Mouse (Mus musculus) liver, embryonic 14.5 days (tissue): ENCODE measurements around the gene Bbox1. TPM values are rescaled to one million over a fixed set of nuclear protein-coding genes. Genes with fewer than 3 reads are reported as not detected.

Source experiments
- ATAC-seq: fragments of 200-750 bp; cut with Nextera tagmentation; 2 replicates; pipeline ENCODE4 v1.8.0; 2017; ENCODE audit warnings: moderate number of reproducible peaks, mild to moderate bottlenecking, moderate library complexity; ENCODE audit not compliant: insufficient read depth
- DNase-seq, 3 experiments: peaks; one replicate each; pipeline ENCODE4 v3.0.0-alpha.2; 2012 to 2013; ENCODE audit warnings: low read depth in 3 of 3, low spot score in 3 of 3
- H3K27ac ChIP-seq: fragments of 300-500 bp; sonication (generic); 2 replicates; pipeline ENCODE4 v1.5.1; 2014; ENCODE audit warnings: moderate library complexity, mild to moderate bottlenecking, control low read depth, inconsistent platforms
- H3K27me3 ChIP-seq: fragments of 300-500 bp; sonication (generic); 2 replicates; pipeline ENCODE4 v1.6.1; 2014; ENCODE audit warnings: mild to moderate bottlenecking, low read length, moderate library complexity; ENCODE audit not compliant: control insufficient read depth, insufficient read depth
- H3K36me3 ChIP-seq: fragments of 300-500 bp; sonication (generic); replicated peaks from 2 replicates; pipeline ENCODE4 v1.6.1; 2014; ENCODE audit warnings: low read depth; ENCODE audit not compliant: control insufficient read depth, insufficient read depth
- H3K4me1 ChIP-seq, 2 experiments: fragments of 200-500 bp in 1 of 2; fragments of 300-500 bp in 1 of 2; sonication (generic) in 1 of 2; replicated peaks; 2 replicates each; pipeline ENCODE4 v1.6.1; 2012 to 2014; ENCODE audit warnings: antibody characterized with exemption in 1 of 2, inconsistent platforms in 1 of 2, low read length in 1 of 2; ENCODE audit not compliant: control insufficient read depth in 2 of 2, insufficient read depth in 2 of 2
- H3K4me2 ChIP-seq: fragments of 300-500 bp; sonication (generic); 2 replicates; pipeline ENCODE4 v1.6.1; 2014; ENCODE audit warnings: low read depth, mild to moderate bottlenecking, control low read depth, moderate library complexity
- H3K4me3 ChIP-seq, 2 experiments: fragments of 200-500 bp in 1 of 2; fragments of 300-500 bp in 1 of 2; sonication (generic) in 1 of 2; 2 replicates each; pipeline ENCODE4 v1.5.1; 2012 to 2014; ENCODE audit warnings: low read depth in 2 of 2, low read length in 2 of 2, mild to moderate bottlenecking in 2 of 2, control low read depth in 1 of 2, inconsistent platforms in 1 of 2, moderate library complexity in 1 of 2; ENCODE audit not compliant: insufficient read depth in 1 of 2
- H3K9ac ChIP-seq: fragments of 300-500 bp; sonication (generic); replicated peaks from 2 replicates; pipeline ENCODE4 v1.6.1; 2014; ENCODE audit warnings: mild to moderate bottlenecking, control low read depth, moderate library complexity
- H3K9me3 ChIP-seq: fragments of 300-500 bp; sonication (generic); 2 replicates; pipeline ENCODE4 v1.6.1; 2016; ENCODE audit warnings: low read length, mixed read lengths; ENCODE audit not compliant: control insufficient read depth
- CTCF ChIP-seq: IDR thresholded peaks from 2 replicates; pipeline ENCODE4 v1.5.1; 2016; ENCODE audit warnings: antibody characterized with exemption, low read depth, control low read depth
- EP300 ChIP-seq: IDR thresholded peaks from 2 replicates; pipeline ENCODE4 v1.6.1; 2016; ENCODE audit warnings: antibody characterized with exemption, low read depth
- WGBS: fragments of 180-500 bp; shearing (Covaris S2); extraction: QIAGEN DNeasy Blood & Tissue Kit; methylation state at CpG from one replicate; pipeline ENCODE4 v1.1.7; 2014; ENCODE audit not compliant: insufficient replicate concordance; 5-methylcytosine and 5-hydroxymethylcytosine counted together
- polyA plus RNA-seq, 2 experiments: library from polyadenylated mRNA; depleted of rRNA in 1 of 2; stranded (reverse) in 1 of 2; unstranded in 1 of 2; fragments of >200 nt; fragmentation: Nextera tagmentation in 1 of 2; extraction: Ambion mirVana in 1 of 2; gene quantifications; 2 replicates each; pipeline versions ENCODE4 v1.2.1 to v1.2.3; 2012 to 2014

Gene Bbox1
- polyA plus RNA-seq, 2 experiments, result 2.2 to 6.5 TPM

- Histone ChIP-seq H3K27ac (no peak overlapping the region), H3K36me3 (no peaks in the 10 kb centered on the region), H3K9me3 (no peaks in the 10 kb centered on the region), H3K27me3 (no peaks in the 10 kb centered on the region), H3K9ac (no peak overlapping the region), H3K4me1 (no peaks in the 10 kb centered on the region), H3K4me2 (no peak overlapping the region), H3K4me3 (no peak overlapping the region)
- TF ChIP-seq CTCF (no peak), EP300 (no peak)
- 58% methylated on average over 5 of the region's 5 CpGs for WGBS
- no peak for DNase-seq
- no peak for ATAC-seq
These were observed 37.5 kb upstream of the Bbox1 start for GRCm38 (mm10) chr2:110351843-110352251.

DNA sequence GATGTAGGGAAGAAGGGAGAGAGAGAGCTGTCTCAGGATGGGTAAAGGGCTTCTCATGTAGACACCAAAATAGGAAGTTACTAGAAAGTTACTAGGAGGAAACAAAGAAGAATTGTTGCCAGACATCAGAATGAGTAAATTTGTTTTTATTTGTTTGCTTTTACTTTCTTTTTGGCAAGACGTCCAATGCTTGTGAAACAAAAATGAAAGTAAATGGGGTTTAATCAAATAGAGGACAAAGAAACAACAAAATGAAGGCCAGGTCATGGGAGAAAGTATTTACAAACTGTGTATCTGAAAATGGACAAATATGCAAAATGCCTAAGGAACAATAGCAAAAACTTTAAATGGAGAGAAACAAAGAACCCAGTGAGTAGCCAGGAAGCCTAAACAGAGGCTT lies 37.0 kb upstream of the Bbox1 start:
- Histone ChIP-seq H3K9ac (no peak overlapping the region), H3K4me2 (no peak overlapping the region), H3K27me3 (no peaks in the 10 kb centered on the region), H3K36me3 (no peaks in the 10 kb centered on the region), H3K27ac (no peak overlapping the region), H3K4me1 (no peaks in the 10 kb centered on the region), H3K4me3 (no peak overlapping the region), H3K9me3 (no peaks in the 10 kb centered on the region)
- no peak for TF ChIP-seq CTCF
- no peak for TF ChIP-seq EP300
- whole genome bisulfite sequencing, result 39% methylated on average over 1 of the region's 1 CpGs
- ATAC-seq (no peak), DNase-seq (no peak)

- Histone ChIP-seq H3K9ac (no peak overlapping the region), H3K36me3 (no peaks in the 10 kb centered on the region), H3K9me3 (no peaks in the 10 kb centered on the region), H3K4me2 (no peak overlapping the region), H3K27ac (no peak overlapping the region), H3K27me3 (no peaks in the 10 kb centered on the region), H3K4me1 (no peaks in the 10 kb centered on the region), H3K4me3 (no peak overlapping the region)
- TF ChIP-seq EP300 (no peak), CTCF (no peak)
- DNase-seq (no peak), ATAC-seq (no peak)
These were observed 14.6 kb upstream of the Bbox1 start for GRCm38 (mm10) chr2:110328953-110329352.

- H3K4me1 ChIP-seq, result 0 out of 4 replicates have a peak, but pooled peaks cover 0 to 3% of the 10 kb centered on the region in 2 experiments
- TF ChIP-seq EP300 (no peak), CTCF (no peak)
- no peak for ATAC-seq
- H3K9ac ChIP-seq, result no peak overlapping the region
- 62% methylated on average over 4 of the region's 4 CpGs for WGBS
- no peak for DNase-seq
- H3K27ac ChIP-seq, result no peak overlapping the region
- H3K9me3 ChIP-seq, result no peaks in the 10 kb centered on the region
- no peak overlapping the region for H3K4me3 ChIP-seq
- no peaks in the 10 kb centered on the region for H3K36me3 ChIP-seq
- no peaks in the 10 kb centered on the region for H3K27me3 ChIP-seq
- H3K4me2 ChIP-seq, result no peak overlapping the region
These were observed 5.6 kb upstream of the Bbox1 start for GRCm38 (mm10) chr2:110319949-110320348.

- no peak overlapping the region for H3K4me3 ChIP-seq
- H3K27ac ChIP-seq, result no peak overlapping the region
- 38% methylated on average over 1 of the region's 1 CpGs for WGBS
- peaks cover 0 to 6% of the 10 kb centered on the region in 2 experiments; a peak in 2 of 4 replicates for H3K4me1 ChIP-seq
- ATAC-seq, result no peak
- no peak for TF ChIP-seq EP300
- no peak for TF ChIP-seq CTCF
- no peak for DNase-seq
- H3K27me3 ChIP-seq, result no peaks in the 10 kb centered on the region
- no peaks in the 10 kb centered on the region for H3K9me3 ChIP-seq
- H3K9ac ChIP-seq, result no peak overlapping the region
- no peaks in the 10 kb centered on the region for H3K36me3 ChIP-seq
- no peak overlapping the region for H3K4me2 ChIP-seq
These were observed 4.9 kb upstream of the Bbox1 start for GRCm38 (mm10) chr2:110319266-110319665.

- Histone ChIP-seq H3K4me3 (no peak overlapping the region), H3K4me2 (no peak overlapping the region), H3K27me3 (no peaks in the 10 kb centered on the region), H3K4me1 (peaks cover 0 to 7% of the 10 kb centered on the region in 2 experiments; a peak in 2 of 4 replicates), H3K36me3 (no peaks in the 10 kb centered on the region), H3K9ac (no peak overlapping the region), H3K9me3 (no peaks in the 10 kb centered on the region), H3K27ac (no peak overlapping the region)
- no peak for ATAC-seq
- TF ChIP-seq CTCF (no peak), EP300 (no peak)
- 45% methylated on average over 1 of the region's 1 CpGs for WGBS
- DNase-seq, result no peak
These were observed 4.4 kb upstream of the Bbox1 start for GRCm38 (mm10) chr2:110318719-110319118.
